Mouse (Mus musculus) brain, adult 2 months (tissue): ENCODE measurements at regions not wholly inside any gene's neighbourhood (a gene's known extent, or its start where the extent isn't known, plus 50 kb on each side); places are given as distances from the start of the nearest gene placed in this dataset.

Source experiments
- DNase-seq: peaks from one replicate; pipeline ENCODE4 v3.0.0; 2011; ENCODE audit warnings: low read depth, low spot score

DNA sequence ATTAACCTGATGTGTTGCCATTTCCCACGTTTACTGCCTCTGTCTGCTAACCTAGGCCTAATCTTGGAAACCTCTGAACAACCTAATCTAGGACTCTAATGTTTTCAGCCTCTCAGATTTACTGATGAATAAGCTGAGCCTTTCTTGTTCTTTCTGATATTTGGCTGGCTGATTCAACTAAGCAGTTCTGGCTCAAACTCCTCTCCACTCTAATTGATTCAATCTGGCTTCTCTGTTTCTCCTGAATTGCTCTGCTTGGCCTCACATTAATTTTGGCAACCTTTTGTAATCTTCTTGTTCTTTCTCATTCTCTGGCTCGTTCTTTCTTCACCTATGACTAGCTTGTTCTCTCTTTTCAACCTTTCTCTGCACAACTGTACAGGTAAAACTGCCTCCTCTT lies 1561.2 kb upstream of the Zeb2 start:
- DNase-seq, result peak; percentile 3

DNA sequence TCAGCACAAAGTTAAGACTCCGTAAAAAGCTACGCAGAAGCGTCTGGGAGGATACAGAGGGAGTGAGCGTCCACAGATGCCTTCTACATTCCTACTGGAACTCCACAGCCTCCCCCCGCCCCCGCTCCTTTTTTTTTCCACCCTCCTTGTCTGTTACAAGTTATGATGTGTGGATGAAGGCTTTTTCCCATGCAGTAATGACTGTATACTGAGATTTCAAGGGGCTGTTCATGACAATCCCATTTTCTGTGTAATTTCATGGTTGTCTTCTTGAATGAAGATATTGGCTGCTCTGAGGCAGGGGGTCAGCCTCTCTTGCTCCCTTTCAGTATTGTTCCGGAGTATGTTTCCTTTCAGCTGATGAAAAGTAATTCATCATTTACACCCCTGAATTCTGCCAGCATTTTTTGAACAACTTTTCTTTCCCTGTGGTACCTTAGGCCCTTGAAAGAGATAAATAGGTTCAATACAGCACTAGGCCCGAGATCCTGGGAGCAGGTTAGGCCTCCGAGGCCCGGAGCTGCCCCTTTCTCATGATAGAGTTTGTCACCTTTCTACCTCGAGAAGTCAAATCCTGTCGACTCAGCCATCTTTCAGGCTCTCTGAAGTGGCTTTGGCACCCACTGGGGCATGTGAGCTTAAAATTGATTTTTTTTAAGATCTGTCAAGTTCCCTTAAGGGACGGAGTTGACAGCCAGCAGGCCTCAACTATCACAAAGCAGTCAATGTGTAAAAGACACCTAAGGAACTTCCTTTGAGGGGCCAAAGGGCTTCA lies 1552.5 kb upstream of the Zeb2 start:
- no peak for DNase-seq

DNA sequence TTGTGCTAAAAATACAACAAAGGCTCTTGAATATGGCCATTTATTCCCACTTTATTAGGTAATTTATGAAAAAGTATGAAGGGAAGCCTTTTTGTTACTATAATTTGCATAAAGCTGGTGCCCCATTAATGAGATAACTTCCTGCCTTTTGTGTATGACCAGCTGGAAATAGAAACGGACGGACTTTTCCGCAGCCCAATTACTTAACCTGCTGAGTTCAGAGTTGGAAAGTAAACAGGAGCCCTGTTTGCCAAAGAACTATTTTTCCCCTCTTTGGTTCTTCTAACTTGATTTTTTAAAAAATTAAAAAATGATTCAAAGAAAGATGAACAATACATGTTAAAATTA lies 1549.8 kb upstream of the Zeb2 start:
- peak; percentile 2 for DNase-seq

DNA sequence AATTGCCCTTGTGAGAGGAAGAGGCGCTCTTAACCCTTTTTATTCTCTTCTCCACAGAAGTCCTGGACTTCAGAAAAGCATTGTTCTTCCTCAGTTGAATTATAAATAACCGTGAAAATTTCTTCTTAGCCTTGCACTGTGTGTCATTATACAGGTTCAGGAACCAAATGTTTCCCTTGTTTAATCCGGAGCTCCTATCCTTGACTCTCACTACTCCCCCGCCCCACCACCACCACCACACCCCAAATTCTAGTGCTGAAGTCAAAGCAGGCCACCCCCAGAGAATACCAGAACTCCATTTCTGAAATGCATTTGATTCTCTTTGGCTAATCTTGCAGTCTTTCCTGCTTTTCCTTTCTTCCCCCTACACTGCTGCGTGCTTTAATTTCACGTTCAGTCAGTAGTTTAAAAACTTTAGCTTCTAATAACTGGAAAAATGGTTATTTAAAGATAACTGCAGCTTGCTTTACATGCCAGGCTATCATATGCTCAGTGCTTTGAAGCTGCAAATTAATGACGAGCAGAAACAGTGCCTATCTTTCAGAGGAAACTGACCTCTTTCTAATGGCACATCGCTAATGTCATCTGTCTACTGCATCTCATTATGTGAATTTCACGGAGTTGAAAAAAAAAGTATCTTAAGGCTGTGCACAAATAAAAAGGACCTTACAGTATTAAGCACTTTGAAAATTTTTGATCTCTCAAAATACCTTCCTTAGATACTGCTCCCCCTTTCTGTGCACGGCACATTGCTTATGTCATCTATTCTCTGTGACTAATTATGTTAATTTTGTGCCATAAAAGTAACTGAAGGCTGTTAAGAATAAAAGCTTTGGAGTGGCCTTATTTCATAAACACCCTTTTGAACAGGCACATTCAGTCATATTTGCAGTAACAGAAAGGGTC lies 1549.1 kb upstream of the Zeb2 start:
- peak; percentile 16 for DNase-seq

DNA sequence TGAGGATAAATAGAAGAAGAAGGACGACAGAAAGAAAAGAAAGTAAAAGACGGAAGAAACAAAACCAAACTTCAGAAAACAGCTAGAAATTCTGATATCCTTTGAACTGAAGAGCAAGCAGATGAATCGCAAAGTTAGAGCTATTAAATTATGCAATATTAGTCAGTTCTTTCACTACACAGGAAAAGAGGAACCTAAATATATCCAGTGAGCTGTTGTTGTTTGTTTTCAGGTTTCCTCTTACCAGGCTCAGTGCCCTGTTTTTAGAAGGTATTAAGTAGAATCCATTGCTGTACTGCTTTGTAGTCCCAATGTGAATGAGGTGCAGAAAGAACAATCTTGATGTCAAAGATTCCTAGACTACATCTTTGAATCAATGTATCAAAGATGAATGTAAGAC lies 1544.7 kb upstream of the Zeb2 start:
- DNase-seq, result no peak

- DNase-seq, result no peak
Observed at GRCm38 (mm10) chr2:46660577-46660976, 1543.4 kb upstream of the Zeb2 start.

DNA sequence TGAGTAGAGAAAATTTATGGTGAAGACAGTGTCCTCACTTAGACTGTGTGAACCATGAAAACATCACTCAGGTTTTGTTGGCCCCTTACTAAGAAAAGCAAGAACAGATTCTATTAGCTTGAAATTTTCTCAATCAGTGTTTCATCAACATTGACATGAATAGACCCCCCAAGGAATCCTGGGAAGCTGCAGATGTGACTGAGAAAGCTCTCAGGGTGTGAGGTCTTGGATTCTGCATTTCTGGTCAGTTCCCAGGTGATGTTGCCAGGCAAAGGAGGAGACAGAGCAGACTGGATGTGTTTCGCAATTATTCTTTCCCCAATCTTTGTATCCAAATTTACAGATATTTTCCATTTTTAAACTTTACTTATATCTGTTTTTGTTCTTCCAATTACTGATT lies 1538.1 kb upstream of the Zeb2 start:
- no peak for DNase-seq

DNA sequence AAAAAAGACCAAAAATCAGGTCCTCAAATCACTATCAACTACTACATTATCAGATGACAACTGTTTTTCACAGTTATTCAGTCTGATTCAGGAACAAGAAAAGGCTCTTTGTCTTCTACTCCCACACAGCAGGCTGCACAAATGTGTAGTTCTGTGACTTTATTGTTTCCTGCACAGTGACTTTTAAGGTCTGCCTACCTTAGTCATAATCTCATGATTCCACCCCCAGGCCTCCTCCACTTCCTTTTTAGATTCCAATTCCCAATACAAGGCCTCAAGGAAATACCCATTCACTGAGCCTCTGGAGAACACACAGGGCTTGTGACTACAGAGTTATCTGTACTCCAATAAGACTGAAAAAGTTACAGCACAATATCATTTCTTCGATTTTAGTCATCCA lies 1535.4 kb upstream of the Zeb2 start:
- DNase-seq, result peak; percentile 53

- no peak for DNase-seq
Observed at GRCm38 (mm10) chr2:46646366-46646765, 1529.2 kb upstream of the Zeb2 start.

DNA sequence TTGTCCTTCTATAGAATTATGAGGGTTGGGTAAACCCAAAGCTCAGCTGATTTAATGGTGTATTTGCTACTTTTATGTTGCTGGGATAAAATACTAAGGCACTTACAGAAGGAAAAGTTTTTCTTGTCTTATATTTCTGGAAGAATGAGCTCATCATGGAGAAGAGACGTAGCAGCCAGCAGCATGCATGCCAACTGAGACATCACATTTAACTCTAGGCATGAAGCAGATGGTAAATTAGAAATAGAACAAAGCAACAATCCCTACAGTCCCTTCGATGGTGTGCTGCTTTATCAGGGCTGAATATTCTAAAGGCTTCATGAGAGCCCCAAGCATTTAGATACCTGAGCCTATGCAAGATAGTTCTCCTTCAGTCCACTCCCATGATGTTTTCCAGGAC lies 1492.0 kb upstream of the Zeb2 start:
- DNase-seq, result peak; percentile 44

DNA sequence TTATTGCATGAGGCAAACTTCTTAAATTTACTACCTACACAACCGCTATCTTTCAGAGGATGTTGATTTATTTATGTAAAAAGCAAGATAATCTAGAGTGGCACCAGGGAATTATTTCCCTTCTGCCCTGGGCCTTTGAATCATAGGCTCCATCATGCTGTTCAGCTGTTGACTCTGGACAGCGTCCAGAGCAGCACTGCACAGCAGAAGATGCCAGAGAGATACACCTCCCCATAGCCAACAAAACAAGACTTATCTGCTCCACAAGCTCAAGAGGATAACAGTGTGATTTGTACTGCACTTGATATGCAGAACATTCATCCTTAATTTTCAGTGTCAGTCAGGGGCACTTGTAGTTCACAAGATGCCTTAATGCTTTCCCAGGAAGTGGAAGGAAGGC lies 1464.6 kb upstream of the Zeb2 start:
- peak; percentile 37 for DNase-seq

- no peak for DNase-seq
Observed at GRCm38 (mm10) chr2:46570416-46570815, 1453.2 kb upstream of the Zeb2 start.

GRCm38 (mm10) chr2:46533395-46533794 lies 1416.2 kb upstream of the Zeb2 start:
- no peak for DNase-seq

- DNase-seq, result no peak
Observed at GRCm38 (mm10) chr2:46530686-46531085, 1413.5 kb upstream of the Zeb2 start.

GRCm38 (mm10) chr2:46525223-46525622 lies 1408.0 kb upstream of the Zeb2 start:
- no peak for DNase-seq

DNA sequence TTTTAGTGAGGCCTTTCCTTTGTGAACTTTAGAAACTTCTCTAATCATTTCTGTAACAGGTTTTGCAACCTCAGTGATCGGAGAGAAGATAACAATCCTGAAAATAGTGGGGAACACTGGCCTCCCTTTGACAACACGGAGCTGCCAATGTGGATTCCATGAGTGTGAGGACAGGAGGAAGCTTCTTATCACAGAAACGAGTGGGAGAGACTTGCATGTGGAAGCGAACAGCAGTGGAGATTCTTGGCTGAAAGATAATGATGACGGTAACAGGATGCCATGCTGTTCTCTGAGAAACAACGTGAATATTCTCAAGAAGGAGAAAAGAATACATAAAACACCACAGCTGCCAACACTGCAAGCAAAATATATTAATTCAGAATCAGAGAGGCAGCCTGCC lies 1407.4 kb upstream of the Zeb2 start:
- peak; percentile 46 for DNase-seq

GRCm38 (mm10) chr2:46521147-46521965 lies 1404.2 kb upstream of the Zeb2 start:
- DNase-seq, result no peak

- no peak for DNase-seq
Observed at GRCm38 (mm10) chr2:46512237-46513028, 1395.2 kb upstream of the Zeb2 start.

- no peak for DNase-seq
Observed at GRCm38 (mm10) chr2:46506951-46507350, 1389.8 kb upstream of the Zeb2 start.

- no peak for DNase-seq
Observed at GRCm38 (mm10) chr2:46503074-46503473, 1385.9 kb upstream of the Zeb2 start.

- no peak for DNase-seq
Observed at GRCm38 (mm10) chr2:46492299-46492698, 1375.1 kb upstream of the Zeb2 start.
